Mouse (Mus musculus) midbrain, embryonic 15.5 days (tissue): ENCODE results near the gene Lcp2. TPM values are rescaled to one million over a fixed set of nuclear protein-coding genes. Genes with fewer than 3 reads are reported as not detected.

Experiments
- ATAC-seq: fragments of 200-750 bp; cut with Nextera tagmentation; replicated peaks from 2 replicates; pipeline ENCODE4 v1.8.0; 2017; ENCODE audit warnings: moderate TSS enrichment
- H3K27ac ChIP-seq: fragments of 300-500 bp; sonication (generic); 2 replicates; pipeline ENCODE4 v1.5.1; 2015; ENCODE audit warnings: mild to moderate bottlenecking, inconsistent platforms
- H3K27me3 ChIP-seq: fragments of 300-500 bp; sonication (generic); replicated peaks from 2 replicates; pipeline ENCODE4 v1.6.1; 2015; ENCODE audit warnings: inconsistent platforms
- H3K36me3 ChIP-seq: fragments of 300-500 bp; sonication (generic); replicated peaks from 2 replicates; pipeline ENCODE4 v1.6.1; 2015; ENCODE audit warnings: inconsistent platforms
- H3K4me1 ChIP-seq: fragments of 300-500 bp; sonication (generic); 2 replicates; pipeline ENCODE4 v1.6.1; 2015; ENCODE audit warnings: inconsistent platforms
- H3K4me2 ChIP-seq: fragments of 300-500 bp; sonication (generic); 2 replicates; pipeline ENCODE4 v1.6.1; 2015; ENCODE audit warnings: inconsistent platforms, mild to moderate bottlenecking, moderate library complexity
- H3K4me3 ChIP-seq: fragments of 300-500 bp; sonication (generic); 2 replicates; pipeline ENCODE4 v1.5.1; 2015; ENCODE audit warnings: mild to moderate bottlenecking, inconsistent platforms
- H3K9ac ChIP-seq: fragments of 300-500 bp; sonication (generic); 2 replicates; pipeline ENCODE4 v1.6.1; 2015; ENCODE audit warnings: mild to moderate bottlenecking, inconsistent platforms
- H3K9me3 ChIP-seq: fragments of 300-500 bp; sonication (generic); 2 replicates; pipeline ENCODE4 v1.6.1; 2016; ENCODE audit warnings: inconsistent platforms
- WGBS: fragments of 180-500 bp; shearing (Covaris S2); methylation state at CpG from one replicate; pipeline ENCODE4 v1.1.7; 2015; ENCODE audit warnings: mixed read lengths; 5-methylcytosine and 5-hydroxymethylcytosine counted together
- polyA plus RNA-seq: library from polyadenylated mRNA; unstranded; fragments of >200 nt; fragmentation: Nextera tagmentation; extraction: Ambion mirVana; gene quantifications from 2 replicates; pipeline ENCODE4 v1.2.1, GENCODE M21; 2015

Gene Lcp2
- polyA plus RNA-seq, 1 experiment from 2014 or later, result 4.0 TPM

GRCm38 (mm10) chr11:34012007-34012652 is 34.6 kb upstream of the Lcp2 start:
- ATAC-seq, result no peak

DNA sequence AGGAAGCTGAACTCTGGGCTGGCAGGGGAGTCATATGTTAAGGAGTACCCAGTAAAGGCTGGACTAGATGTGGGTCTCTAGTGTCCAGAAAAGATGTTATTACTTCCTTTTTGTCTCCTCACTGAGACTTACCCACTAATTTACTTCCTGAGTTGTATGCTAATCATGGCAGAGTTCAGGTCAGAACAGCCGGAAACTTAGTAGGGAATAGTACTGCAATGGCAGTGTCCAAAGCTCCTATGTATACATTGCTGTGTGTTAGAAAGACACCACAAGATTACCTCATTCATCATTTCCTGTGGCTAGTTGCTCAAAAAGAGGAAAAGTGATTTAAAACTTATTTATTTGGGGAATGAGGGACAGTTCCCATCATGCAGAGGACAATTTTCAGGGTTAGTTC is 21.6 kb upstream of the Lcp2 start:
- Histone ChIP-seq H3K27me3 (no peaks in the 10 kb centered on the region), H3K4me2 (no peak overlapping the region), H3K27ac (no peak overlapping the region), H3K4me1 (no peaks in the 10 kb centered on the region), H3K36me3 (no peaks in the 10 kb centered on the region), H3K9me3 (no peaks in the 10 kb centered on the region), H3K9ac (no peak overlapping the region), H3K4me3 (no peak overlapping the region)
- ATAC-seq, result no peak
- WGBS, result 86% methylated on average over 1 of the region's 1 CpGs

More at GRCm38 (mm10) chr11:34012007-34012652, 34.6 kb upstream of the Lcp2 start:
- Histone ChIP-seq H3K27me3 (no peaks in the 10 kb centered on the region), H3K36me3 (no peaks in the 10 kb centered on the region), H3K4me3 (no peak overlapping the region), H3K9ac (no peak overlapping the region), H3K9me3 (no peaks in the 10 kb centered on the region), H3K4me2 (no peak overlapping the region), H3K4me1 (no peaks in the 10 kb centered on the region), H3K27ac (no peak overlapping the region)
- WGBS, result 55% methylated on average over 6 of the region's 6 CpGs

GRCm38 (mm10) chr11:34029658-34030057 is 17.1 kb upstream of the Lcp2 start:
- Histone ChIP-seq H3K4me2 (no peak overlapping the region), H3K4me3 (no peak overlapping the region), H3K9ac (no peak overlapping the region), H3K36me3 (no peaks in the 10 kb centered on the region), H3K9me3 (no peaks in the 10 kb centered on the region), H3K27ac (no peak overlapping the region), H3K4me1 (no peaks in the 10 kb centered on the region), H3K27me3 (no peaks in the 10 kb centered on the region)
- ATAC-seq, result no peak
- WGBS, result 34% methylated on average over 5 of the region's 5 CpGs

- Histone ChIP-seq H3K9me3 (no peaks in the 10 kb centered on the region), H3K4me1 (no peaks in the 10 kb centered on the region), H3K9ac (no peak overlapping the region), H3K27me3 (no peaks in the 10 kb centered on the region), H3K27ac (no peak overlapping the region), H3K4me3 (no peak overlapping the region), H3K36me3 (no peaks in the 10 kb centered on the region), H3K4me2 (no peak overlapping the region)
- no peak for ATAC-seq
- 76% methylated on average over 8 of the region's 8 CpGs for WGBS
These were observed 15.5 kb upstream of the Lcp2 start for GRCm38 (mm10) chr11:34031015-34031805.

GRCm38 (mm10) chr11:34034008-34034505 is 12.7 kb upstream of the Lcp2 start:
- Histone ChIP-seq H3K27me3 (no peaks in the 10 kb centered on the region), H3K36me3 (no peaks in the 10 kb centered on the region), H3K4me1 (no peaks in the 10 kb centered on the region), H3K9ac (no peak overlapping the region), H3K4me2 (no peak overlapping the region), H3K4me3 (no peak overlapping the region), H3K27ac (no peak overlapping the region), H3K9me3 (no peaks in the 10 kb centered on the region)
- ATAC-seq, result no peak
- 97% methylated on average over 5 of the region's 5 CpGs for WGBS

DNA sequence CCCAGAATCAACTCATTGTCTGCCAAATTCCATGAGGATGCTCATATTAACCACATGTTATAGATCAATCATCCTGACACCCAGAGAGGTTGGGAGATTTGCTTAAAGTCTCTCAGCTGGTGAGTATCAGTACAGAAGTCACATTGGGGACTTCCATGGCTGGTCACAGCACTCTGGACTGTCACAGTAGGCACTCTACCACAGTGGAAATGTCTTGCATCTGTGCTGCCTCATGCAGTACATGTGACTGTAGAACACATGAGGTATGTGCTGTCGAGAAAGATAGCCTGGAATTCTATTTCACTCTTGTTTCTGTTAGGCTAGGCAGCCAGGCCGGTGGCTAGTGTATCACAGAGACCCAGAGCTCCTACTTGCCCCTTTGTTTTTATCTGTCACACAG is 11.9 kb upstream of the Lcp2 start:
- Histone ChIP-seq H3K27me3 (no peaks in the 10 kb centered on the region), H3K4me3 (no peak overlapping the region), H3K4me1 (no peaks in the 10 kb centered on the region), H3K9me3 (no peaks in the 10 kb centered on the region), H3K9ac (no peak overlapping the region), H3K4me2 (no peak overlapping the region), H3K36me3 (no peaks in the 10 kb centered on the region), H3K27ac (no peak overlapping the region)
- 79% methylated on average over 2 of the region's 2 CpGs for WGBS
- no peak for ATAC-seq

DNA sequence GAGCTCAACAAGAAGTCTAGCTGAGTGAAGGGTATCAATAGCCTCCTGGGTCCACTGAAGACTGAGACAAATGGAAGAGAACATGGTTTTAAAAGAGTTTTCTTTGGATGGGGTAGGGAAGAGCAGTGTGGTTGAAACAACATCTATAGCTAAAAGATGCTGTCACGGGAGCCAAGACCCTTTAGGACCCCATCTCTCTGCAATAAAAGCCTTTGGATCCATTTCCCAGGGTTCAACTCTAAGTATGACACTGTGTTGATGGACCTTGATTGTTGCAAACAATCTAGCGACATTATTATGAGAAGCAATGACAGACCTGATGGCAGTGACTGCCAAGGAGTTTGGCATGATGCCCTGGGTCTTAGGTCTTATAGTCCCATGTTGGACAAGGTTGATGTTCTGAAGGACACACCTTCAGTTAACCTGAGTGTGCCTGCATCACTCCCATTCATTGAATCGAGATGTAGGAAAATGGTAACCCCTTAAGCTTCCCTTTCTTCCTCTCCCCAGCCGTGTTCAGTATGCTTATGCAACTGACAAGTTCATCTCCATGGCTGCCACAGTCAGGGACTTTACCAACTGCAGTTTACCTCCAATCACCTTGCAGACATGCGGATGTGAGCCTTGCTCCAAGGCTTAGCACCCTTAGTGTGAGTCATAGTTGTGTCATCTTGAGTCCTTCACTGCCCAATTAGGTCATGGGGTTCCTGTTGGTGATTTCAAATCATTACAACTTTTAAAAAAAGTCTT is 10.6 kb upstream of the Lcp2 start:
- no peaks in the 10 kb centered on the region for H3K36me3 ChIP-seq

DNA sequence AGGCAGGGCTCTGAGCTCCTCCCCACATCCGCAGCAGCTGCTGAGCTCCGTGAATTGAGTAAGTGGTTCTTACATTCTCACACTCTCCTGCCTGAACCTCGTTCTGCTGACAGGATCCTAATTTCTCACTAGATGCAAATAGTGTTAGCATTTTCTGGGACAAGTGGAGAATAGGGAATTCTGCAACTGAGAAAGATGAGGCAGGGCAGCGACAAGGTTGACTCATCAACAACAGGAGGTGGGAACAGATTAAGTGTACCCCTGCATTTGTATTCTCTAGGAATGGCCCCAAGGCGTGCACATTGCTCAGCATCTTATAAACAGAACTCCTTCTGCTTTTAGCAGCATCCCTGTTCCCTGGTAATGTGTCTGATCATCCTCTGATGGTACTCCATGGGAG is 6.7 kb upstream of the Lcp2 start:
- Histone ChIP-seq H3K9me3 (no peaks in the 10 kb centered on the region), H3K36me3 (no peaks in the 10 kb centered on the region), H3K9ac (no peak overlapping the region), H3K27ac (no peak overlapping the region), H3K4me3 (no peak overlapping the region), H3K27me3 (no peaks in the 10 kb centered on the region), H3K4me2 (no peak overlapping the region), H3K4me1 (no peaks in the 10 kb centered on the region)
- no peak for ATAC-seq
- 81% methylated on average over 5 of the region's 5 CpGs for WGBS

More for the DNA sequence above, 10.6 kb upstream of the Lcp2 start:
- Histone ChIP-seq H3K9me3 (no peaks in the 10 kb centered on the region), H3K4me1 (no peaks in the 10 kb centered on the region), H3K27me3 (no peaks in the 10 kb centered on the region), H3K4me3 (no peak overlapping the region), H3K27ac (no peak overlapping the region), H3K9ac (no peak overlapping the region), H3K4me2 (no peak overlapping the region)
- 85% methylated on average over 5 of the region's 5 CpGs for WGBS
- ATAC-seq, result no peak

- no peaks in the 10 kb centered on the region for H3K4me1 ChIP-seq
- H3K36me3 ChIP-seq, result no peaks in the 10 kb centered on the region
- H3K4me2 ChIP-seq, result no peak overlapping the region
- H3K27me3 ChIP-seq, result no peaks in the 10 kb centered on the region
- H3K4me3 ChIP-seq, result no peak overlapping the region
- no peaks in the 10 kb centered on the region for H3K9me3 ChIP-seq
- no peak for ATAC-seq
- 65% methylated on average over 1 of the region's 1 CpGs for WGBS
- no peak overlapping the region for H3K27ac ChIP-seq
- H3K9ac ChIP-seq, result no peak overlapping the region
These were observed 3.9 kb upstream of the Lcp2 start for GRCm38 (mm10) chr11:34042808-34043207.

DNA sequence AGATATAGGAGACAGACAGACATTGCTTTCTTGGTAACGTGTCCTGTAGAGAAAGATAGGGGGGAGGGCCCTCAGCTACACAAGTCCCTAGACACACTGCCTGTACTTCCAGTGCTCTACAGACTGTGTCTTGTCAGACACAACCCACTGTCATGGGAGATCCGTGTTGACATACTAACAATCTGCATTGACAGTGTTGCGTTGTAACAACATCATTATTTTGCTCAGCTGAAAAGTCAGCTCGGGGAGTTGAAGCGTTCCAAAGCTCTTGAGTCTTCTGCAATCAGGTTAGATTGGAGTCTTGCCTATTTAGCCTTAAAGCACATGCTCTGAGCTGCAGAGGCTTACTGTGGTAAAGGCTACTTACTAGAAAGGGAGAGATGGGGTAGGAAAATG is 820 bp downstream of the Lcp2 start:
- H3K36me3 ChIP-seq, result no peaks in the 10 kb centered on the region
- no peak overlapping the region for H3K9ac ChIP-seq
- no peak overlapping the region for H3K4me2 ChIP-seq
- WGBS, result 80% methylated on average over 5 of the region's 5 CpGs
- H3K4me3 ChIP-seq, result no peak overlapping the region
- no peaks in the 10 kb centered on the region for H3K9me3 ChIP-seq
- no peaks in the 10 kb centered on the region for H3K4me1 ChIP-seq
- H3K27ac ChIP-seq, result no peak overlapping the region
- no peaks in the 10 kb centered on the region for H3K27me3 ChIP-seq
- ATAC-seq, result no peak

DNA sequence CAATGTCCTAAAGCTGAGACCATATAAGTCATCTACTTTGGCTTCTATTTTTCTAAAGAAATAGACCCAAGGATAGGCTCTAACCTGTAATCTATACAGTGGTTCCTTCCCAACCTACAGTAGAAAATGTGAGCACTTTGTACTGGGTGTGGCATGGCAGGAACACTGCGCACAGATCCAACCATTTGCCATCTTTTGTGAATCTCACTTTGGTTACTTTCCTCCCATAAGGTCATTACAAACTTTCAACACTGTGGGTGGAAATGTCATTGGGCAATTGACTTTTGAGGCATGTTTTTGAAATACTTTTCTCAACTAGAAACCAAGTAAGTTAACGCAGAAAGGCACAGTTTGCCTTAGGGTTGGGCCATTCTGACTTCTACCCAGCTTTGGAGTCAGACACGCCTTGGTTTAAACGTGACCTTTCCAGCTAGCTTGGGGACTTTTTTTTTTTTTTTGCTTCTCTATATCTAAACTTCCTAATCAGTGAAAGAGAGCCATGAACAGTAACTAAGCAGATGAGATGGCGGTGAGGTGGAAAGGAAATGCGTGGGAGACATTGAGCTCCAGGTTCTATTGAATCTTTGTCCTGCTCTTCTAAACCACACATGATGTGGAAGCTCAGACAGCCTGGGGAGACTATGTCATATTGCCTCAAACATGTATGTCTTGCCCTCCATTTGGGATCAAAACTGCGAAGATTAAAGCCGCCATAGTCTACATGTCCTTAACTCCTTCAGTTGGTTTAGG is 1.8 kb downstream of the Lcp2 start:
- Histone ChIP-seq H3K27ac (no peak overlapping the region), H3K4me3 (no peak overlapping the region), H3K4me1 (no peaks in the 10 kb centered on the region), H3K9me3 (no peaks in the 10 kb centered on the region), H3K36me3 (no peaks in the 10 kb centered on the region), H3K27me3 (no peaks in the 10 kb centered on the region), H3K9ac (no peak overlapping the region), H3K4me2 (no peak overlapping the region)
- 93% methylated on average over 8 of the region's 8 CpGs for WGBS
- no peak for ATAC-seq

GRCm38 (mm10) chr11:34049125-34049379 is 2.3 kb downstream of the Lcp2 start:
- H3K4me2 ChIP-seq, result no peak overlapping the region
- 98% methylated on average over 1 of the region's 1 CpGs for WGBS
- no peak overlapping the region for H3K27ac ChIP-seq
- H3K4me3 ChIP-seq, result no peak overlapping the region
- H3K36me3 ChIP-seq, result no peaks in the 10 kb centered on the region
- no peaks in the 10 kb centered on the region for H3K9me3 ChIP-seq
- no peaks in the 10 kb centered on the region for H3K27me3 ChIP-seq
- no peaks in the 10 kb centered on the region for H3K4me1 ChIP-seq
- H3K9ac ChIP-seq, result no peak overlapping the region
- ATAC-seq, result no peak
